Mouse (Mus musculus) kidney, adult 2 months (tissue): ENCODE results near the gene Mab21l1. TPM values are rescaled to one million over a fixed set of nuclear protein-coding genes. Genes with fewer than 3 reads are reported as not detected.

Source experiments
- DNase-seq: peaks from one replicate; pipeline ENCODE4 v3.0.0; 2021
- H3K27ac ChIP-seq: fragments of 200-500 bp; 2 replicates; pipeline ENCODE4 v1.5.1; 2012; ENCODE audit warnings: low read depth, low read length, control low read depth, inconsistent platforms; ENCODE audit not compliant: insufficient read depth
- H3K27me3 ChIP-seq: fragments of 200-500 bp; replicated peaks from 2 replicates; pipeline ENCODE4 v1.6.1; 2012; ENCODE audit warnings: mild to moderate bottlenecking, moderate library complexity, low read length, inconsistent platforms; ENCODE audit not compliant: control insufficient read depth, insufficient read depth
- H3K36me3 ChIP-seq: fragments of 200-500 bp; 2 replicates; pipeline ENCODE4 v1.6.1; 2012; ENCODE audit warnings: mild to moderate bottlenecking, moderate library complexity, low read length, inconsistent platforms; ENCODE audit not compliant: control insufficient read depth, insufficient read depth
- H3K4me1 ChIP-seq: fragments of 200-500 bp; 2 replicates; pipeline ENCODE4 v1.6.1; 2011; ENCODE audit warnings: low read length; ENCODE audit not compliant: control insufficient read depth, insufficient read depth
- H3K4me3 ChIP-seq: fragments of 200-500 bp; 2 replicates; pipeline ENCODE4 v1.5.1; 2011; ENCODE audit warnings: mild to moderate bottlenecking, low read depth, low read length, control low read depth; ENCODE audit not compliant: insufficient read depth
- CTCF ChIP-seq: fragments of 200-500 bp; conservative IDR thresholded peaks from 2 replicates; pipeline ENCODE4 v1.5.1; 2011; ENCODE audit warnings: low read depth, mild to moderate bottlenecking, control low read depth, low read length, moderate library complexity, mixed read lengths; ENCODE audit not compliant: insufficient read depth, insufficient read length
- POLR2A ChIP-seq: fragments of 200-500 bp; IDR thresholded peaks from one replicate; pipeline ENCODE4 v1.6.1; 2011; ENCODE audit warnings: low read depth, low read length, control low read depth
- WGBS: fragments of 180-500 bp; shearing (Covaris S2); methylation state at CpG from one replicate; pipeline ENCODE4 v1.1.7; 2018; 5-methylcytosine and 5-hydroxymethylcytosine counted together
- polyA plus RNA-seq: library from polyadenylated mRNA; depleted of rRNA; stranded (reverse); fragments of >200 nt; gene quantifications from 2 replicates; pipeline ENCODE4 v1.2.3, GENCODE M21; 2012

Gene Mab21l1
- polyA plus RNA-seq, 1 experiment: 0.08 TPM

- no peak overlapping the region for H3K4me3 ChIP-seq
- H3K4me1 ChIP-seq: no peaks in the 10 kb centered on the region
- no peaks in the 10 kb centered on the region; the same call in 1 of the 2 replicates for H3K27me3 ChIP-seq
- TF ChIP-seq POLR2A (no peak), CTCF (no peak)
- 91% methylated on average over 4 of the region's 4 CpGs for WGBS
- H3K27ac ChIP-seq: no peak overlapping the region
- H3K36me3 ChIP-seq: no peaks in the 10 kb centered on the region
- no peak for DNase-seq
Observed at GRCm38 (mm10) chr3:55790609-55791008, 8.3 kb downstream of the Mab21l1 start.

GRCm38 (mm10) chr3:55792251-55792650 lies 9.9 kb downstream of the Mab21l1 start:
- TF ChIP-seq CTCF (no peak), POLR2A (no peak)
- no peaks in the 10 kb centered on the region for H3K36me3 ChIP-seq
- H3K27ac ChIP-seq: no peak overlapping the region
- H3K27me3 ChIP-seq: no peaks in the 10 kb centered on the region; the same call in 1 of the 2 replicates
- H3K4me3 ChIP-seq: no peak overlapping the region
- DNase-seq: no peak
- 75% methylated on average over 5 of the region's 5 CpGs for WGBS
- no peaks in the 10 kb centered on the region for H3K4me1 ChIP-seq

DNA sequence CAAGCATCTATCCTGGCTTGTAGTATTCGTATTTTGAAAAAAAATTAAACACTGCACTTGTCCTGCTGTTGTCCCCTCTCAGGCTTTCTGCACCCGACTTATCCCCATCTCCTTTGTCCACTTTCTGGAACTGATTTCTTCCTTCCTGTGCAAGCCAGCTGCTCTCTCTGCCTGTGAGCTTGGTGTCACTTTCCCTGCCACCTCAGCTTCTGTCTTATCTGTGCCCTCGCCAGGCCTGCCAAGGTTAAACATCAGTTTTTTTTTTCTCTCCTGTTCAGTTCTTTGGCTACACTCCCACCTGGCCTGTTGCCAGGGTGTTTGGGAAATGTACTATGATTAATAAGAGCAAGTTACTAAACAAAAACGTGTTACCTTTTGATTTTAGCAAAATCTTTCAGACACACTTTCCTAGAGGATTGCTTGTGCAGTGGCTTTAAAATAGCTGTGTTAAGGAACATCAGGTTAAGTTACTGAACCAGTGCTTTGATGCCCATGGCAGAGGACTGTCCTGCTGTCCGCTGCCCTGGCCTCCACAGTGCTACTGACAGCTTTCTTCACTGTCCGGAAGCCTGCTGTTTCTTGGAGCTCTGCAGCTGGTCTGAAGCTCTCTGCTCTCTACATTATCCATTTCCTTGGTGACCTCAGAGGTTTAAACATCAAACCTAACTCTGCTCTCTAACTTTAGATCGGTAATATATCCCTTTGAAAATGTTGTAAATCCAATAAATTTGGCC lies 11.7 kb downstream of the Mab21l1 start:
- no peak overlapping the region for H3K27ac ChIP-seq
- H3K27me3 ChIP-seq: no peaks in the 10 kb centered on the region
- no peaks in the 10 kb centered on the region for H3K36me3 ChIP-seq
- 46% methylated on average over 7 of the region's 7 CpGs for WGBS
- DNase-seq: peak; percentile 67
- H3K4me1 ChIP-seq: no peaks in the 10 kb centered on the region
- H3K4me3 ChIP-seq: no peak overlapping the region
- TF ChIP-seq POLR2A (no peak), CTCF (no peak)

DNA sequence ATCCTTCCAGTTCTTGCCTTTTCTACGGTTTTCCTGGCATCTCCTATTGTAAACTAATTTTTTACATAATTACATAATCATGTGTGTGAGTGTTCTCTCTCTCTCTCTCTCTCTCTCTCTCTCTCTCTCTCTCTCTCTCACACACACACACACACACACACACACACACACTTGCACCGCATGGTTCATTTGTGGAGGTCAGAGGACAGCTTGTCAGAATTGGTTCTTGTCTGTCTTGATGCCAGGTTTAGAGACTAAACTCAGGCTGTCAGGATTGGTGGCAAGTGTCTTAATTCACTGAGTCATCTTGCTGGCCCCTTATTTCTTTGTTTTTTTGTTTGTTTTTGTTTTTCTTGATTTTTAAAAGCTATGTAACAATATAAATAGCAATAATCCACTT lies 12.5 kb downstream of the Mab21l1 start:
- 75% methylated on average over 2 of the region's 2 CpGs for WGBS
- Histone ChIP-seq H3K4me1 (no peaks in the 10 kb centered on the region), H3K27ac (no peak overlapping the region), H3K4me3 (no peak overlapping the region), H3K36me3 (no peaks in the 10 kb centered on the region), H3K27me3 (no peaks in the 10 kb centered on the region)
- TF ChIP-seq CTCF (no peak), POLR2A (no peak)
- DNase-seq: no peak

DNA sequence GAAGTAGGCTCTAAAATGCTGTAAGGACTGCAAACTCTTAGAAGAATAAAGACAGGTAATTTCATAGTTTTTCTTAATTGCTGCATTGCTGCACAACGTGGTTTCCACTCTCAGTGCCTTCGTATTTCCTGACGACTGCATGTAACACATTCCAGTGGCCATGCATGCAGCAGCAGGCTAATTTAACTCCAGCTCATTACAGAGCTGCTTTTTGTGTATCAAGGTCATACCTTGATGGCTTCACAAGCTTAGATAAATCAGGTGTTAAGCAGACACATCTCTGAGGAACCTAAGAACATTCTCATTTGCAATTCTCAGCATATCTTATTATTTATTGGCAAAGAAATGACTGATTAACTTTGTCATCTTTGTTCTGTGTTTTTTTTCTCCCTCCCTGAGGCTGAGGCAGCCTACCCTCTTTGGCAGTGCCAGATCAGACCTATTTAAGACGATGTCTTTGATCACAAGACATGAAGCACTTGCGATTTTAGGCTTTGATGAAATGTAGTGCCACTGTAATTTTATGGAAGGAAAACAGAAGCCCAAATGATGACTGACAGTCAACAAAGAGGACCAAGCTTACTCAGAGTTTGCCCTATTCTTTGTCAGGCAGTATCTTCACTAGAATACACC lies 32.8 kb downstream of the Mab21l1 start:
- no peak overlapping the region for H3K4me3 ChIP-seq
- no peaks in the 10 kb centered on the region for H3K36me3 ChIP-seq
- no peak for DNase-seq
- no peaks in the 10 kb centered on the region for H3K27me3 ChIP-seq
- TF ChIP-seq CTCF (no peak), POLR2A (no peak)
- 59% methylated on average over 5 of the region's 5 CpGs for WGBS
- H3K4me1 ChIP-seq: no peaks in the 10 kb centered on the region
- no peak overlapping the region for H3K27ac ChIP-seq

DNA sequence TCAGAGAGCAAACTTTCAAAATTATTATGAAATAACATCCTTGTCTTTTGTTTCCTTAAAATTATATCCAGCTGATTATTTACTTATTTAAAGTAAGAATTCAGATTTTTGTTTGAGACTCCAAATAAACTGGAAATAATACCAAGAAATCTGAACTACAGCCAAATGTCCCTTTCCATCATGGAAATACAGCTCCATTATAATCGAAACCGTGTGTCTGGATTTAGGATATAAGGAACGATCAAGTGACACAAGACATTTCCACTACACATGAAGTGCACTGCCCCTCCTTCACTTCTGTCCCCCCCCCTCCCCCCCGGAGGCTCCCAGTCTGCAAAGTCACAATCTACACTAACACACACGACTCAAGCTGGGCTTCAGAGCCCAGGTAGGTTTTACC lies 33.8 kb downstream of the Mab21l1 start:
- no peaks in the 10 kb centered on the region for H3K27me3 ChIP-seq
- no peaks in the 10 kb centered on the region for H3K36me3 ChIP-seq
- DNase-seq: no peak
- WGBS: 60% methylated on average over 5 of the region's 5 CpGs
- no peak for TF ChIP-seq POLR2A
- TF ChIP-seq CTCF: no peak
- H3K4me1 ChIP-seq: no peaks in the 10 kb centered on the region
- no peak overlapping the region for H3K27ac ChIP-seq
- H3K4me3 ChIP-seq: no peak overlapping the region

GRCm38 (mm10) chr3:55816638-55817375 lies 34.5 kb downstream of the Mab21l1 start:
- 59% methylated on average over 6 of the region's 6 CpGs for WGBS
- H3K4me1 ChIP-seq: no peaks in the 10 kb centered on the region
- DNase-seq: peak; percentile 46

More at GRCm38 (mm10) chr3:55816638-55817375, 34.5 kb downstream of the Mab21l1 start:
- no peak overlapping the region for H3K4me3 ChIP-seq
- H3K36me3 ChIP-seq: no peaks in the 10 kb centered on the region
- H3K27me3 ChIP-seq: no peaks in the 10 kb centered on the region
- no peak for TF ChIP-seq POLR2A
- TF ChIP-seq CTCF: no peak
- no peak overlapping the region for H3K27ac ChIP-seq
